Comparison of ENCODE assay signal across 26 mouse cellular contexts in genomic region chr4:108633703-108634102, GRCm38 (mm10). TPM values are rescaled to one million over a fixed set of nuclear protein-coding genes. Genes with fewer than 3 reads are reported as not detected.
DNase-seq lines count a peak whose midpoint lies in the region; ATAC-seq lines count a peak whose summit lies in the region.
"Had no signal": no experiment of that assay in that cellular context is flagged by ENCODE, and none has a peak within 500 bp of the region (broad histone marks: within the 10 kb centered on the region; RNA-seq: fewer than 3 reads in every experiment).

No protein-coding gene starts in this region.

- WGBS in embryonic facial prominence, embryonic 14.5 days: 85% methylated on average over 12 of the region's 12 CpGs
- 81% methylated on average over 12 of the region's 12 CpGs for WGBS in embryonic facial prominence, embryonic 10.5 days
- 86% methylated on average over 12 of the region's 12 CpGs for WGBS in kidney, embryonic 14.5 days
- 85% methylated on average over 12 of the region's 12 CpGs for WGBS in neural tube, embryonic 11.5 days

- H3K27ac ChIP-seq in embryonic facial prominence, embryonic 14.5 days (replicated peaks; ENCODE audit: low read depth, low read length): no peak overlapping the region
- no peak overlapping the region for H3K27ac ChIP-seq in embryonic facial prominence, embryonic 10.5 days (replicated peaks)
- H3K27ac ChIP-seq in kidney, embryonic 14.5 days (ENCODE audit: low read depth, low read length): no peak overlapping the region
- no peak overlapping the region for H3K27ac ChIP-seq in neural tube, embryonic 11.5 days (ENCODE audit: low read depth, low read length)
- H3K27ac ChIP-seq: forebrain, embryonic 15.5 days; heart, embryonic 13.5 days; layer of hippocampus, adult 2 months; liver, embryonic 12.5 days; midbrain, embryonic 10.5 days had no signal

- peak; percentile 27; the same call in 1 of the 2 replicates for ATAC-seq in embryonic facial prominence, embryonic 14.5 days (ENCODE audit: low read depth)
- no peak for ATAC-seq in kidney, embryonic 14.5 days (ENCODE audit: low FRiP score, low TSS enrichment)
- ATAC-seq in neural tube, embryonic 11.5 days (ENCODE audit: insufficient read depth, low FRiP score, low TSS enrichment): no peak
- ATAC-seq: forebrain, embryonic 15.5 days; intestine, postnatal 0 days; liver, embryonic 12.5 days had no signal

- H3K27me3 ChIP-seq in embryonic facial prominence, embryonic 14.5 days (replicated peaks; ENCODE audit: control insufficient read depth, insufficient read depth, low read length): no peaks in the 10 kb centered on the region
- no peaks in the 10 kb centered on the region for H3K27me3 ChIP-seq in embryonic facial prominence, embryonic 10.5 days (replicated peaks; ENCODE audit: low read depth, poor library complexity, severe bottlenecking)
- no peaks in the 10 kb centered on the region for H3K27me3 ChIP-seq in kidney, embryonic 14.5 days (ENCODE audit: control insufficient read depth, insufficient read depth, low read length)
- no peaks in the 10 kb centered on the region for H3K27me3 ChIP-seq in neural tube, embryonic 11.5 days (ENCODE audit: control insufficient read depth, insufficient read depth, low read length)
- H3K27me3 ChIP-seq: forebrain, embryonic 15.5 days; heart, embryonic 13.5 days; liver, embryonic 12.5 days had no signal

- no peaks in the 10 kb centered on the region for H3K4me1 ChIP-seq in embryonic facial prominence, embryonic 14.5 days (ENCODE audit: control insufficient read depth, insufficient read depth, low read length)
- 0 out of 2 replicates have a peak, but pooled peaks cover 6% of the 10 kb centered on the region for H3K4me1 ChIP-seq in embryonic facial prominence, embryonic 10.5 days
- peaks cover 6% of the 10 kb centered on the region; the same call in 1 of the 2 replicates for H3K4me1 ChIP-seq in kidney, embryonic 14.5 days (ENCODE audit: control insufficient read depth, insufficient read depth, low read length)
- H3K4me1 ChIP-seq in neural tube, embryonic 11.5 days (ENCODE audit: control insufficient read depth, insufficient read depth, low read length): no peaks in the 10 kb centered on the region
- H3K4me1 ChIP-seq: forebrain, embryonic 15.5 days; heart, embryonic 13.5 days had no signal

- H3K9me3 ChIP-seq in embryonic facial prominence, embryonic 14.5 days (ENCODE audit: control insufficient read depth, low read length): no peaks in the 10 kb centered on the region
- no peaks in the 10 kb centered on the region for H3K9me3 ChIP-seq in embryonic facial prominence, embryonic 10.5 days
- no peaks in the 10 kb centered on the region for H3K9me3 ChIP-seq in kidney, embryonic 14.5 days (ENCODE audit: control insufficient read depth, low read length)
- H3K9me3 ChIP-seq in neural tube, embryonic 11.5 days (ENCODE audit: control insufficient read depth, low read length): no peaks in the 10 kb centered on the region
- H3K9me3 ChIP-seq: forebrain, embryonic 15.5 days; heart, embryonic 13.5 days; liver, embryonic 12.5 days; midbrain, embryonic 10.5 days had no signal

- H3K36me3 ChIP-seq in embryonic facial prominence, embryonic 14.5 days (ENCODE audit: control insufficient read depth, insufficient read depth, low read length): peaks cover 93% of the 10 kb centered on the region
- peaks cover 98% of the 10 kb centered on the region for H3K36me3 ChIP-seq in embryonic facial prominence, embryonic 10.5 days (replicated peaks)
- H3K36me3 ChIP-seq in kidney, embryonic 14.5 days (ENCODE audit: control insufficient read depth, insufficient read depth, low read length): peaks cover 71% of the 10 kb centered on the region
- H3K36me3 ChIP-seq in neural tube, embryonic 11.5 days (ENCODE audit: control insufficient read depth, insufficient read depth, low read length): peaks cover 5% of the 10 kb centered on the region; the same call in 1 of the 2 replicates

- peak; percentile 42 for DNase-seq in embryonic facial prominence, embryonic 14.5 days (ENCODE audit: low spot score)
- no peak for DNase-seq in embryonic facial prominence, embryonic 10.5 days (ENCODE audit: low spot score)
- peak; percentile 20 to 32 for DNase-seq in kidney, postnatal 4 days
- DNase-seq in neural tube, embryonic 11.5 days (ENCODE audit: low spot score): peak; percentile 17
- DNase-seq in neural tube, embryonic 10.5 days (ENCODE audit: extremely low spot score, low spot score): no peak
- DNase-seq in spleen, adult 12 weeks (ENCODE audit: low spot score): no peak
- no peak for DNase-seq in layer of hippocampus, postnatal 10 days (ENCODE audit: low spot score in 2 of 2)
- DNase-seq: adrenal gland, postnatal 14 days; cerebellum, adult 8-10 months; cerebellum, postnatal 36 days; gastrocnemius, postnatal 14 days; heart, adult 18-20 months; kidney, postnatal 14 days; layer of hippocampus, postnatal 36 days; lung, adult 18-20 months; lung, postnatal 10 days; thymus, adult 2 months; thymus, postnatal 4 days had no signal

- H3K4me2 ChIP-seq in embryonic facial prominence, embryonic 14.5 days (ENCODE audit: low read depth, low read length): no peak overlapping the region
- H3K4me2 ChIP-seq in kidney, embryonic 14.5 days (replicated peaks; ENCODE audit: low read depth, low read length): no peak overlapping the region
- H3K4me2 ChIP-seq in neural tube, embryonic 11.5 days (ENCODE audit: low read depth): no peak overlapping the region
- H3K4me2 ChIP-seq: forebrain, embryonic 15.5 days; heart, embryonic 13.5 days; liver, embryonic 12.5 days had no signal

- H3K9ac ChIP-seq in embryonic facial prominence, embryonic 14.5 days (ENCODE audit: low read depth, low read length): no peak overlapping the region
- H3K9ac ChIP-seq in kidney, embryonic 14.5 days (ENCODE audit: low read depth, low read length): no peak overlapping the region
- no peak overlapping the region for H3K9ac ChIP-seq in neural tube, embryonic 11.5 days (ENCODE audit: low read length)
- H3K9ac ChIP-seq: forebrain, embryonic 15.5 days; heart, embryonic 13.5 days; liver, embryonic 12.5 days had no signal

- H3K4me3 ChIP-seq in embryonic facial prominence, embryonic 14.5 days (ENCODE audit: low read depth, low read length): no peak overlapping the region
- no peak overlapping the region for H3K4me3 ChIP-seq in embryonic facial prominence, embryonic 10.5 days
- H3K4me3 ChIP-seq in kidney, embryonic 14.5 days (ENCODE audit: low read length): no peak overlapping the region
- no peak overlapping the region for H3K4me3 ChIP-seq in neural tube, embryonic 11.5 days (ENCODE audit: low read depth, low read length)
- H3K4me3 ChIP-seq: forebrain, embryonic 15.5 days; heart, embryonic 13.5 days; layer of hippocampus, adult 2 months; liver, embryonic 12.5 days; midbrain, embryonic 10.5 days had no signal

RNA-seq across cellular contexts. Expression of gene Cc2d1b, which starts 14.0 kb away (rescaled TPM):
- 28.2 and 32.5 TPM in 2 replicates for polyA plus RNA-seq in embryonic facial prominence, embryonic 14.5 days (2014; fragmentation: Nextera tagmentation; extraction: Ambion mirVana)
- polyA plus RNA-seq in embryonic facial prominence, embryonic 10.5 days (2016; fragmentation: Nextera tagmentation; extraction: Ambion mirVana): 31.4 and 34.7 TPM in 2 replicates
- polyA plus RNA-seq in kidney, embryonic 14.5 days (2014; fragmentation: Nextera tagmentation; extraction: Ambion mirVana): 19.6 and 31.8 TPM in 2 replicates
- 17.5 and 18.1 TPM in 2 replicates for polyA plus RNA-seq in neural tube, embryonic 11.5 days (2014; fragmentation: Nextera tagmentation; extraction: Ambion mirVana)
- 10 to 100 TPM; 29.4 to 40.1 TPM for total RNA-seq in layer of hippocampus, postnatal 10 days (2021)

RNA-seq across cellular contexts. Expression of gene Orc1, which starts 54.5 kb away (rescaled TPM):
- 7.8 and 8.2 TPM in 2 replicates for polyA plus RNA-seq in embryonic facial prominence, embryonic 14.5 days (2014; fragmentation: Nextera tagmentation; extraction: Ambion mirVana)
- polyA plus RNA-seq in embryonic facial prominence, embryonic 10.5 days (2016; fragmentation: Nextera tagmentation; extraction: Ambion mirVana): 25.0 and 25.8 TPM in 2 replicates
- polyA plus RNA-seq in kidney, embryonic 14.5 days (2014; fragmentation: Nextera tagmentation; extraction: Ambion mirVana): 8.3 and 11.8 TPM in 2 replicates
- polyA plus RNA-seq in neural tube, embryonic 11.5 days (2014; fragmentation: Nextera tagmentation; extraction: Ambion mirVana): 15.2 and 16.5 TPM in 2 replicates
- 1 to 10 TPM; 1.0 TPM for total RNA-seq in layer of hippocampus, postnatal 10 days (2021)
- total RNA-seq: neutrophil, adult 5-6 weeks had no signal

RNA-seq across cellular contexts. Expression of gene Prpf38a, which starts 54.6 kb away (rescaled TPM):
- polyA plus RNA-seq in embryonic facial prominence, embryonic 14.5 days (2014; fragmentation: Nextera tagmentation; extraction: Ambion mirVana): 73.1 and 82.1 TPM in 2 replicates
- 117 and 122 TPM in 2 replicates for polyA plus RNA-seq in embryonic facial prominence, embryonic 10.5 days (2016; fragmentation: Nextera tagmentation; extraction: Ambion mirVana)
- 96.5 and 111 TPM in 2 replicates for polyA plus RNA-seq in kidney, embryonic 14.5 days (2014; fragmentation: Nextera tagmentation; extraction: Ambion mirVana)
- polyA plus RNA-seq in neural tube, embryonic 11.5 days (2014; fragmentation: Nextera tagmentation; extraction: Ambion mirVana): 114 and 119 TPM in 2 replicates
- total RNA-seq in layer of hippocampus, postnatal 10 days (2021): 10 to 100 TPM; 42.2 to 46.3 TPM

Comparison
In these comparisons a context has a peak if more than half of its experiments do, and no peak if none do; other contexts are left out.
1. DNase-seq: peak in embryonic facial prominence, embryonic 14.5 days (single experiment), kidney, postnatal 4 days (2 of 2) and neural tube, embryonic 11.5 days (single experiment); none in embryonic facial prominence, embryonic 10.5 days (single experiment), neural tube, embryonic 10.5 days (single experiment), spleen, adult 12 weeks (single experiment) and layer of hippocampus, postnatal 10 days (0 of 2).